Mouse (Mus musculus): ENCODE results near the gene 1700125H20Rik. TPM values are rescaled to one million over a fixed set of nuclear protein-coding genes. Genes with fewer than 3 reads are reported as not detected.

1700125H20Rik gene
- polyA plus RNA-seq, 2 experiments: 0.16 to 0.77 TPM

DNA sequence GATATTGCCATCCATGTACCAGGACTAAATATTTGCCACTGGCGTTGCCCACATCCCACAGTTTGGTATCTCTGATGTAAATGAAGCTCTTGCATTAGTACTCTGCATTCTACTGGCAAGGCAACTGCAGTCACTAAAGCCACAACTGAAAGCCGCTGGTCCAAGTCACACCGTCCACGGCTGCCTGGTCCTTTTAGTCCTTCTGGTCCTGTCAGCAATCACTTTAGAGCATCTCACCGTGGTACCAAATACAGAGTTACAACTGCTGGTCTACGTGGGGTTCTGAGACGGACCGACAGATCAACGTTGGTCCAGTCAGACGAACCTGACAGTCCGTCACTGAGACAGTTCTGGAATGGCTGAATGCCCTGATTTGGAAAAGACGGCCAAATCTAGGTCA lies 20.5 kb downstream of the 1700125H20Rik start:
- DNase-seq (ENCODE audit: low spot score): no peak
- Histone ChIP-seq H3K4me2 (replicated peaks; ENCODE audit: low read depth, low read length, severe bottlenecking) (no peak overlapping the region), H3K4me1 (ENCODE audit: control insufficient read depth, insufficient read depth, low read length) (no peaks in the 10 kb centered on the region), H3K9ac (ENCODE audit: low read depth, low read length, severe bottlenecking) (no peak overlapping the region), H3K4me3 (replicated peaks; ENCODE audit: low read length) (no peak overlapping the region), H3K27ac (replicated peaks; ENCODE audit: low read depth, low read length) (no peak overlapping the region), H3K36me3 (ENCODE audit: control insufficient read depth, insufficient read depth, low read length) (peaks cover 69% of the 10 kb centered on the region), H3K27me3 (ENCODE audit: control insufficient read depth, insufficient read depth, low read length) (no peaks in the 10 kb centered on the region), H3K9me3 (ENCODE audit: control insufficient read depth, low read length) (no peaks in the 10 kb centered on the region)
- TF ChIP-seq POLR2A (IDR thresholded peaks at IDR 0.05; ENCODE audit: borderline replicate concordance, extremely low read depth, insufficient read depth, insufficient read length): no peak
- ATAC-seq (ENCODE audit: low FRiP score, low read depth): no peak
- WGBS: 95% methylated on average over 12 of the region's 12 CpGs

DNA sequence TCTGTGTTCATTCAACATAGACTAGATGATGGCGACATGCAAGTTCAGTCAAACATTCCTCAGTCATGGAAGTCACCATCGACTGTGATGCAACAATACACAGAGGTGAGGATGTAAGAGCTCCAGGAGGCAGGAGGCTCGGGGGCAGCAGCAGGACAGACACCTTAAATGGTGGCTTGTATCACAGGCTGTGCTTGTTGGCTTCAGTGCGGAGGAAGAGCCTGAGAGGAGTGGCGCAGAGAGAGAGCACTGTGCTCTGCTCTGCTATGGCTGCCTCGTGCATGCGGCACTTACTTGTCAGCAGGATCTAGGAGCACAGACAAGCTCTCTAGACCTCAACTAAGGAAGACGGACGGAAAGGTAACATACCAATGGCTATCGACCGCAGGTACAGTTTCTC lies 24.0 kb downstream of the 1700125H20Rik start:
- Histone ChIP-seq H3K36me3 (ENCODE audit: control insufficient read depth, insufficient read depth, low read length) (peaks cover 84% of the 10 kb centered on the region), H3K27me3 (ENCODE audit: control insufficient read depth, insufficient read depth, low read length) (no peaks in the 10 kb centered on the region), H3K4me2 (replicated peaks; ENCODE audit: low read depth, low read length, severe bottlenecking) (no peak overlapping the region), H3K4me3 (replicated peaks; ENCODE audit: low read length) (no peak overlapping the region), H3K4me1 (ENCODE audit: control insufficient read depth, insufficient read depth, low read length) (no peaks in the 10 kb centered on the region), H3K9me3 (ENCODE audit: control insufficient read depth, low read length) (no peaks in the 10 kb centered on the region), H3K9ac (ENCODE audit: low read depth, low read length, severe bottlenecking) (no peak overlapping the region), H3K27ac (replicated peaks; ENCODE audit: low read depth, low read length) (no peak overlapping the region)
- WGBS: 92% methylated on average over 11 of the region's 11 CpGs
- ATAC-seq (ENCODE audit: low FRiP score, low read depth): no peak
- TF ChIP-seq POLR2A (IDR thresholded peaks at IDR 0.05; ENCODE audit: borderline replicate concordance, extremely low read depth, insufficient read depth, insufficient read length): no peak
- no peak for DNase-seq (ENCODE audit: low spot score)

DNA sequence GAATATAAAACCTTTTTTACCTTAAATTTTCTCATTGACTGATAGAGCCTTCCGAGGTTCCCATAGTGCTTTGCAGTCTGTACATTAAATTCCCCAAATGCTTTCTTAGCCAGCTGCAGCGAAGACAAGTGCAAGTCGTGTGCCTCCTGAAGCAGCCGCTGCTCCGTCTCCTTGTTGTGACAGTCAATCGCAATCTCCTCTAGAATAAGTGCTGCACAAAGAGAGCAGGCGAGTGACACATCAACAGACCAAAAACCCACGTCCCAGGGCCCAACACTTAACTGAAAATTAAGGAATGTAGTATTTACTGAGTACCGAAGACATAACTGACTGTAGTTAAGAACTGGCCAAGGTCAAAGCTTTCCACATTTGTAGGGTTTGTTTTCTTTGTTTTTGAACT lies 25.8 kb downstream of the 1700125H20Rik start:
- H3K9me3 ChIP-seq (ENCODE audit: control insufficient read depth, low read length): no peaks in the 10 kb centered on the region
- no peak overlapping the region for H3K27ac ChIP-seq (replicated peaks; ENCODE audit: low read depth, low read length)
- H3K27me3 ChIP-seq (ENCODE audit: control insufficient read depth, insufficient read depth, low read length): no peaks in the 10 kb centered on the region
- ATAC-seq (ENCODE audit: low FRiP score, low read depth): no peak
- peaks cover 86% of the 10 kb centered on the region for H3K36me3 ChIP-seq (ENCODE audit: control insufficient read depth, insufficient read depth, low read length)
- H3K4me2 ChIP-seq (replicated peaks; ENCODE audit: low read depth, low read length, severe bottlenecking): no peak overlapping the region
- no peak overlapping the region for H3K4me3 ChIP-seq (replicated peaks; ENCODE audit: low read length)
- no peaks in the 10 kb centered on the region for H3K4me1 ChIP-seq (ENCODE audit: control insufficient read depth, insufficient read depth, low read length)
- TF ChIP-seq POLR2A (IDR thresholded peaks at IDR 0.05; ENCODE audit: borderline replicate concordance, extremely low read depth, insufficient read depth, insufficient read length): no peak
- WGBS: 90% methylated on average over 9 of the region's 9 CpGs
- no peak overlapping the region for H3K9ac ChIP-seq (ENCODE audit: low read depth, low read length, severe bottlenecking)
- DNase-seq (ENCODE audit: low spot score): no peak

DNA sequence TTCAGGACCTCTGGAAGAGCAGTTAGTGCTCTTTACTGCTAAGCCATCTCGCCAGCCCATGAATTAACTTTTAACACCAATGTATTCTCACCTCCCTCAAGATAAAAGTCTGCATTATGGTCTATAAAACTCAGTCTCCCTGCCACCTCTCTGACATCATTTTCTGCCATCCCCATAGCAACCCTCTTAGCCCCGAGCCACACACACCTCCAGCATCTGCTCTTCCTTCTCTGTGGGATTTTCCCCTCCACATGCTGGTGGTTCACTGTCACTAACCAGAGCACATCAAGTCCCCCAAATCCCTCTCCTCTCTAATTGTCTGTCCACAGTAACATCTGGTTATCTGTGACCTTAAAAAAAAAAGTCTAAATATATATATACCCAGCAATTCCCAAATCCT lies 28.7 kb downstream of the 1700125H20Rik start:
- ATAC-seq (ENCODE audit: low FRiP score, low read depth) (no peak), DNase-seq (ENCODE audit: low spot score) (no peak)
- WGBS: 71% methylated on average over 2 of the region's 2 CpGs
- no peak overlapping the region for H3K4me2 ChIP-seq (replicated peaks; ENCODE audit: low read depth, low read length, severe bottlenecking)
- H3K27ac ChIP-seq (replicated peaks; ENCODE audit: low read depth, low read length): no peak overlapping the region
- H3K4me3 ChIP-seq (replicated peaks; ENCODE audit: low read length): no peak overlapping the region
- TF ChIP-seq POLR2A (IDR thresholded peaks at IDR 0.05; ENCODE audit: borderline replicate concordance, extremely low read depth, insufficient read depth, insufficient read length): no peak
- H3K36me3 ChIP-seq (ENCODE audit: control insufficient read depth, insufficient read depth, low read length): peaks cover 89% of the 10 kb centered on the region
- H3K27me3 ChIP-seq (ENCODE audit: control insufficient read depth, insufficient read depth, low read length): no peaks in the 10 kb centered on the region
- no peaks in the 10 kb centered on the region for H3K4me1 ChIP-seq (ENCODE audit: control insufficient read depth, insufficient read depth, low read length)
- H3K9ac ChIP-seq (ENCODE audit: low read depth, low read length, severe bottlenecking): no peak overlapping the region
- H3K9me3 ChIP-seq (ENCODE audit: control insufficient read depth, low read length): no peaks in the 10 kb centered on the region

DNA sequence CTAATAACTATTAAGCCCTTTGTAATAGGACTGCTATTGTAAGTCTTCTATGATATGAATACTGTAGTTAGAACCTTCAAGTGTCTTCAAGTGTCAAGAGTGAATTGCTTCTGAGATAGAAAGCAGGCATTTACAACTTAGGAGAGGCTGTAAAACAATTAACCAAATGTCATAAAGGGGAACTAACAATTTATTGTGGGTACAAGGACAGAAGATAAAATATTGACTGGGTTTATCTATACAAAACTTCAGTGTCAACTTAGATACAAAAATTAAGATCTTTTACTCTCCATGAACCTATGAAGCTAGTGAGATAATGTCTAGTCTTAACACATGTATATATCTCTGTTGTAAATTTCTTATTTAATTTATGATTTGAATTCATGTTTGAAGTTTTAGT lies 36.0 kb downstream of the 1700125H20Rik start:
- no peaks in the 10 kb centered on the region for H3K27me3 ChIP-seq (ENCODE audit: control insufficient read depth, insufficient read depth, low read length)
- no peak for TF ChIP-seq POLR2A (IDR thresholded peaks at IDR 0.05; ENCODE audit: borderline replicate concordance, extremely low read depth, insufficient read depth, insufficient read length)
- peaks cover 85% of the 10 kb centered on the region for H3K36me3 ChIP-seq (ENCODE audit: control insufficient read depth, insufficient read depth, low read length)
- DNase-seq (ENCODE audit: low spot score): no peak
- no peak overlapping the region for H3K27ac ChIP-seq (replicated peaks; ENCODE audit: low read depth, low read length)
- H3K4me1 ChIP-seq (ENCODE audit: control insufficient read depth, insufficient read depth, low read length): no peaks in the 10 kb centered on the region
- no peak overlapping the region for H3K4me3 ChIP-seq (replicated peaks; ENCODE audit: low read length)
- no peaks in the 10 kb centered on the region for H3K9me3 ChIP-seq (ENCODE audit: control insufficient read depth, low read length)
- no peak for ATAC-seq (ENCODE audit: low FRiP score, low read depth)
- H3K9ac ChIP-seq (ENCODE audit: low read depth, low read length, severe bottlenecking): no peak overlapping the region
- H3K4me2 ChIP-seq (replicated peaks; ENCODE audit: low read depth, low read length, severe bottlenecking): no peak overlapping the region

DNA sequence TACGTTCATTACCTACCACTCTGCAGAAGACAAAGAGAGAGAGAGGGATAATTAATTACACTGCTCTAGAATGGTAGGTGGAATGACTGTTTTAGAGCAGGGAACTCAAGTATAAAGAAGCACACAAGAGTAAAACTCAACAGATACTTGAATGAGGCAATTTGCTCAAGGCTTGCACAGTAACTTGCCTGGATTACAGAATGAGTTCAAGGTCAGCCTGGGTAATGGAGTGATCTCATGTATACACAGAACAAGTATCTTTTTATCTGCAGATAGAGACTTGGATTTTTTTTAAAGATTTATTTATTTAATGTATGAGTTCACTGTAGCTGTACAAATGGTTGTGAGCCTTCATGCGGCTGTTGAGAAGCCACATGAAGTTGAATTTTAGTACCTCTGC lies 40.9 kb downstream of the 1700125H20Rik start:
- ATAC-seq (ENCODE audit: low FRiP score, low read depth) (no peak), DNase-seq (ENCODE audit: low spot score) (no peak)
- WGBS: 92% methylated on average over 2 of the region's 2 CpGs
- no peak for TF ChIP-seq POLR2A (IDR thresholded peaks at IDR 0.05; ENCODE audit: borderline replicate concordance, extremely low read depth, insufficient read depth, insufficient read length)
- no peak overlapping the region for H3K27ac ChIP-seq (replicated peaks; ENCODE audit: low read depth, low read length)
- no peaks in the 10 kb centered on the region for H3K9me3 ChIP-seq (ENCODE audit: control insufficient read depth, low read length)
- no peak overlapping the region for H3K4me3 ChIP-seq (replicated peaks; ENCODE audit: low read length)
- peaks cover 88% of the 10 kb centered on the region for H3K36me3 ChIP-seq (ENCODE audit: control insufficient read depth, insufficient read depth, low read length)
- no peak overlapping the region for H3K9ac ChIP-seq (ENCODE audit: low read depth, low read length, severe bottlenecking)
- H3K4me1 ChIP-seq (ENCODE audit: control insufficient read depth, insufficient read depth, low read length): no peaks in the 10 kb centered on the region
- no peak overlapping the region for H3K4me2 ChIP-seq (replicated peaks; ENCODE audit: low read depth, low read length, severe bottlenecking)
- H3K27me3 ChIP-seq (ENCODE audit: control insufficient read depth, insufficient read depth, low read length): no peaks in the 10 kb centered on the region
